Mouse (Mus musculus): ENCODE results near the gene Smok2b. TPM values are rescaled to one million over a fixed set of nuclear protein-coding genes. Genes with fewer than 3 reads are reported as not detected.

Smok2b gene
- polyA plus RNA-seq, 3 experiments from 2014 or later: not detected

DNA sequence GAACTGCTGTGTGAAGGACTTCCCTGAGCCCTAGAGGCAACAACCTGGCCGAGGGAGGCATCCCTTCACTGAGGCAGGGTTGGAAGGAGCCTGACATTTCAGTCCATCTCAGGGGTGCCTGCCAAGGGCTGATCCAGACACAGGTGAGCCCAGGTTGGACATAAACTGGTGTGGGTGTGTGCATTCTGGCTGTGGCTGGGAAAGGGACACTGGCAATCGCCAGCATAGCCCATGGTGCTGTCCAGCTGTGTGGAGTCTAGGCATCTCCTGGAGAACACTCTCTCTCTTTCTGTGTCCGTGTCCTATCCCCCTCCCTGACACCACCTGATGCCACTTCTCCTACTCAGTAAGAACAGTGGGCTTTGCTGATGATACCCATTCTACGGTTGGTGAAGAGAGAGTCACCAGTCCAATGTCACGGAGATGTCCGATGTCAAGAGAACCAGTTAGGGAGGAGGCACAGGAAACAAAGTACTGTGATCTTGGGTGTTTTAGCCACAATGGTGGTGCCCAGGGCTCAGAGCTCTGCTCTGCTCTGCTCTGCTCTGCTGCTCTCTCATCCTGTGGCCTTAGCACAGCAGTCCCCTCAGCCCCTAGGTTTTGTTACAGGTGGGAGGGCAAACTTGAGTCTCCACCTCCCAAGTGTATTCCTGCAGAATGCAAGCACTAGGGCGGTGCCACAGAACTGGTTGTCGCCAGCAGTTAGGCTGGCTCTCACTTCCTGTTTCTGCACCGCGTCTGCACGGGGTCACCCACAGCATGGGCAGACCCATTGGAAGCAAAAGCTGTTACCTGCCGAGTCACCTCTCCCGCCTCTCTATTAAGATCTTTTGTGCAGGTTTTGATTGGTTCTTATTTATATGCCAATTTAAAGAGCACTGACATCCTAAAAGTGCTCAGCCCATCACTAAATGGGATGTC lies 11.0 kb downstream of the Smok2b start:
- ATAC-seq: peak; percentile 35

DNA sequence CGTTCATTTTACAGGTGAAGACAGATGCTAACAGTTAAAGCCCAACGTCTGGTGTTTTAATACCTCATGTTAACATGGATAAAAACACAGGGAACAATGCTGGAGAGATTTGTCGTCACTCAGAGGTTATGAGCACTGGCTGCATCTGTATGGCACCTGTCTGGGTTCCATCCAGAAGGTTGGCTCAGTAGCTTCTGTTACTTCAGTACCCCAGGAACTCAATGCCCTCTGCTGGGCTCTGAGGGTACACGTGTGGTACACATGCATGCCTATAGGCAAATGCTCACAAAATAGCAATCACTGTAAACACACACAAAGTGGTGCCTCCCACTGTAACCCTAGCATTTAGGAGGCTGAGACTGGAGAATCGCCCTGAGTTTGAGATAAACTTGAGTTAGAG lies 24.7 kb downstream of the Smok2b start:
- peak; percentile 48 for ATAC-seq

Other genes with a start within 250 kb of the Smok2b start
- gene Wtap, start 236.1 kb upstream of the Smok2b start, polyA plus RNA-seq (2017; shearing (Covaris generic)): 100 to 1,000 TPM; 115 to 197 (median 137) TPM
- gene Sod2, start 223.4 kb upstream of the Smok2b start, polyA plus RNA-seq (2017; shearing (Covaris generic)): 10 to 100 TPM; 58.1 to 60.8 (median 59.0) TPM
- not detected for gene Gpr31b, start 178.0 kb upstream of the Smok2b start, polyA plus RNA-seq (2017; shearing (Covaris generic))
- not detected for gene Tcp10b, start 169.2 kb upstream of the Smok2b start, polyA plus RNA-seq (2017; shearing (Covaris generic))
- not detected for gene Unc93a, start 98.4 kb upstream of the Smok2b start, polyA plus RNA-seq (2017; shearing (Covaris generic))
- gene Smok2a, start 9.1 kb upstream of the Smok2b start, polyA plus RNA-seq (2017; shearing (Covaris generic)): not detected
- not detected for gene Tcp10c, start 124.3 kb downstream of the Smok2b start, polyA plus RNA-seq (2017; shearing (Covaris generic))

Measured in inflammation-experienced regulatory T-cells, adult 6 months (primary cell).